Mouse (Mus musculus): ENCODE measurements around the gene Hspa12b.

GRCm38 (mm10) chr2:131132111-131132888 lies 5.2 kb downstream of the Hspa12b start:
- TF ChIP-seq CTCF (IDR thresholded peaks at IDR 0.05; ENCODE audit: extremely low read depth, insufficient read depth, insufficient read length, insufficient replicate concordance) (no peak), POLR2A (IDR thresholded peaks at IDR 0.05; ENCODE audit: low read depth, low read length) (no peak)
